Mouse (Mus musculus) embryonic facial prominence, embryonic 13.5 days (tissue): ENCODE data around the gene Ckb. TPM values are rescaled to one million over a fixed set of nuclear protein-coding genes. Genes with fewer than 3 reads are reported as not detected.

ENCODE experiments used
- polyA plus RNA-seq: library from polyadenylated mRNA; unstranded; fragments of >200 nt; fragmentation: Nextera tagmentation; extraction: Ambion mirVana; gene quantifications from 2 replicates; pipeline ENCODE4 v1.2.1, GENCODE M21; 2015

Ckb gene
- polyA plus RNA-seq, 1 experiment from 2014 or later: 118 TPM

Other genes starting within 250 kb of the Ckb start
- 8.1 and 10.6 TPM in 2 replicates for gene Tnfaip2, start 229.9 kb downstream of the Ckb start, polyA plus RNA-seq
- 9.5 and 12.1 TPM in 2 replicates for gene Gm266, start 186.5 kb downstream of the Ckb start, polyA plus RNA-seq
- 507 and 586 TPM in 2 replicates for gene Eif5, start 134.3 kb downstream of the Ckb start, polyA plus RNA-seq
- 49.4 and 52.0 TPM in 2 replicates for gene Mark3, start 97.8 kb downstream of the Ckb start, polyA plus RNA-seq
- gene Trmt61a, start 5.8 kb upstream of the Ckb start, polyA plus RNA-seq: 12.5 and 13.7 TPM in 2 replicates
- 64.5 and 67.3 TPM in 2 replicates for gene Bag5, start 40.9 kb upstream of the Ckb start, polyA plus RNA-seq
- gene Apopt1, start 40.9 kb upstream of the Ckb start, polyA plus RNA-seq: 57.1 and 66.0 TPM in 2 replicates
- gene Klc1, start 86.5 kb upstream of the Ckb start, polyA plus RNA-seq: 113 and 122 TPM in 2 replicates
- 8.4 and 9.3 TPM in 2 replicates for gene Xrcc3, start 141.5 kb upstream of the Ckb start, polyA plus RNA-seq
- 105 and 113 TPM in 2 replicates for gene Zfyve21, start 141.8 kb upstream of the Ckb start, polyA plus RNA-seq
- 12.3 and 15.2 TPM in 2 replicates for gene Ppp1r13b, start 235.8 kb upstream of the Ckb start, polyA plus RNA-seq